ENCODE assay signal across 8 mouse cellular contexts in genomic region chr10:98916011-98916780, GRCm38 (mm10). TPM values are rescaled to one million over a fixed set of nuclear protein-coding genes. Genes with fewer than 3 reads are reported as not detected.
DNase-seq lines count a peak whose midpoint lies in the region; ATAC-seq and TF ChIP-seq lines count a peak whose summit lies in the region.

No protein-coding gene starts in this region.

- 10% methylated on average over 22 of the region's 22 CpGs for WGBS in heart, embryonic 13.5 days
- 8% methylated on average over 22 of the region's 22 CpGs for WGBS in limb, embryonic 12.5 days
- 3% methylated on average over 22 of the region's 22 CpGs for WGBS in olfactory bulb, adult 2 months

- TF ChIP-seq CTCF in olfactory bulb, adult 2 months (IDR thresholded peaks at IDR 0.05; ENCODE audit: insufficient read depth, low read depth, low read length): no peak

- ATAC-seq in heart, embryonic 13.5 days (ENCODE audit: extremely low read depth, insufficient number of reproducible peaks, low FRiP score, low TSS enrichment): no peak
- ATAC-seq in limb, embryonic 12.5 days (ENCODE audit: insufficient number of reproducible peaks, insufficient read depth, low FRiP score, low TSS enrichment, low read depth): no peak

- peak overlapping the region; percentile 99 for H3K9ac ChIP-seq in heart, embryonic 13.5 days
- H3K9ac ChIP-seq in limb, embryonic 12.5 days (replicated peaks): peak overlapping the region; percentile 91

- DNase-seq in right cerebral cortex, adult 18-20 months: peak; percentile 30
- DNase-seq in right cerebral cortex, postnatal 14 days: no peak
- DNase-seq in brain, adult 2 months (ENCODE audit: low read depth, low spot score): peak; percentile 74
- no peak for DNase-seq in ovary, postnatal 14 days (ENCODE audit: low spot score)
- DNase-seq in right cerebral cortex, postnatal 36 days (ENCODE audit: low spot score in 2 of 2): no peak

- H3K27me3 ChIP-seq in heart, embryonic 13.5 days (replicated peaks): no peaks in the 10 kb centered on the region
- H3K27me3 ChIP-seq in limb, embryonic 12.5 days: no peaks in the 10 kb centered on the region

- H3K9me3 ChIP-seq in heart, embryonic 13.5 days: no peaks in the 10 kb centered on the region
- H3K9me3 ChIP-seq in limb, embryonic 12.5 days: no peaks in the 10 kb centered on the region

- no peak for TF ChIP-seq POLR2A in olfactory bulb, adult 2 months (IDR thresholded peaks at IDR 0.05; ENCODE audit: insufficient read depth, low read depth, low read length)

- H3K27ac ChIP-seq in heart, embryonic 13.5 days (replicated peaks): peak overlapping the region; percentile 100
- H3K27ac ChIP-seq in limb, embryonic 12.5 days: no peak overlapping the region
- peak overlapping the region; percentile 97 for H3K27ac ChIP-seq in olfactory bulb, adult 2 months (ENCODE audit: insufficient read depth, low read depth, low read length)

- peak overlapping the region; percentile 84 for H3K4me2 ChIP-seq in heart, embryonic 13.5 days
- peak overlapping the region; percentile 98 for H3K4me2 ChIP-seq in limb, embryonic 12.5 days

- peaks cover 35% of the 10 kb centered on the region for H3K4me1 ChIP-seq in heart, embryonic 13.5 days
- H3K4me1 ChIP-seq in limb, embryonic 12.5 days (replicated peaks): peaks cover 16% of the 10 kb centered on the region
- H3K4me1 ChIP-seq in olfactory bulb, adult 2 months (ENCODE audit: control insufficient read depth, insufficient read depth, low read length): no peaks in the 10 kb centered on the region

- no peaks in the 10 kb centered on the region for H3K36me3 ChIP-seq in heart, embryonic 13.5 days
- no peaks in the 10 kb centered on the region for H3K36me3 ChIP-seq in limb, embryonic 12.5 days

- H3K4me3 ChIP-seq in heart, embryonic 13.5 days: peak overlapping the region; percentile 98
- peak overlapping the region; percentile 93 for H3K4me3 ChIP-seq in limb, embryonic 12.5 days (replicated peaks)
- H3K4me3 ChIP-seq in olfactory bulb, adult 2 months (ENCODE audit: insufficient read depth, low read depth, low read length): peak overlapping the region; percentile 79

RNA-seq across cellular contexts. Expression of gene Atp2b1, which starts 2.0 kb away (rescaled TPM):
- 82.8 and 91.1 TPM in 2 replicates for polyA plus RNA-seq in heart, embryonic 13.5 days (2015; fragmentation: Nextera tagmentation; extraction: Ambion mirVana)
- polyA plus RNA-seq in limb, embryonic 12.5 days (2016; fragmentation: Nextera tagmentation; extraction: Ambion mirVana): 95.9 and 100 TPM in 2 replicates
- 354 and 685 TPM in 2 replicates for polyA plus RNA-seq in olfactory bulb, adult 2 months (2012; ENCODE audit: insufficient read depth, insufficient read length, low replicate concordance, missing spikeins)

Comparison
In these comparisons a context has a peak if more than half of its experiments do, and no peak if none do; other contexts are left out.
1. DNase-seq: peak in right cerebral cortex, adult 18-20 months (single experiment) and brain, adult 2 months (single experiment); none in right cerebral cortex, postnatal 14 days (single experiment), ovary, postnatal 14 days (single experiment) and right cerebral cortex, postnatal 36 days (0 of 2).
2. Peak in every context shown above with its lines, with median percentiles within 50 percentile points of each other: H3K4me3 ChIP-seq.